17 mouse cellular contexts compared by ENCODE assay signal in genomic region chr6:100096393-100097125, GRCm38 (mm10).
DNase-seq lines count a peak whose midpoint lies in the region; ATAC-seq and TF ChIP-seq lines count a peak whose summit lies in the region.
"Had no signal": no experiment of that assay in that cellular context is flagged by ENCODE, and none has a peak within 500 bp of the region (broad histone marks: within the 10 kb centered on the region; RNA-seq: fewer than 3 reads in every experiment).

No protein-coding gene starts in this region.

- TF ChIP-seq POLR2A in kidney, adult 2 months (IDR thresholded peaks at IDR 0.05; ENCODE audit: low read depth, low read length), result no peak

- H3K4me2 ChIP-seq in kidney, embryonic 14.5 days (replicated peaks; ENCODE audit: low read depth, low read length), result no peak overlapping the region
- H3K4me2 ChIP-seq in embryonic facial prominence, embryonic 15.5 days (replicated peaks), result no peak overlapping the region
- no peak overlapping the region for H3K4me2 ChIP-seq in liver, embryonic 12.5 days
- H3K4me2 ChIP-seq in forebrain, embryonic 15.5 days (replicated peaks), result no peak overlapping the region
- H3K4me2 ChIP-seq: hindbrain, embryonic 14.5 days; midbrain, embryonic 13.5 days had no signal

- H3K4me3 ChIP-seq in kidney, adult 2 months (ENCODE audit: insufficient read depth, low read depth, low read length), result no peak overlapping the region
- no peak overlapping the region for H3K4me3 ChIP-seq in kidney, embryonic 14.5 days (ENCODE audit: low read length)
- H3K4me3 ChIP-seq in embryonic facial prominence, embryonic 15.5 days (replicated peaks), result no peak overlapping the region
- no peak overlapping the region for H3K4me3 ChIP-seq in liver, embryonic 12.5 days
- H3K4me3 ChIP-seq in forebrain, embryonic 15.5 days, result no peak overlapping the region
- H3K4me3 ChIP-seq: heart, embryonic 10.5 days; midbrain, embryonic 13.5 days had no signal

- no peaks in the 10 kb centered on the region for H3K36me3 ChIP-seq in kidney, adult 2 months (ENCODE audit: control insufficient read depth, insufficient read depth, low read length)
- H3K36me3 ChIP-seq in kidney, embryonic 14.5 days (ENCODE audit: control insufficient read depth, insufficient read depth, low read length), result no peaks in the 10 kb centered on the region
- H3K36me3 ChIP-seq in embryonic facial prominence, embryonic 15.5 days, result no peaks in the 10 kb centered on the region
- H3K36me3 ChIP-seq in liver, embryonic 12.5 days, result no peaks in the 10 kb centered on the region
- no peaks in the 10 kb centered on the region for H3K36me3 ChIP-seq in forebrain, embryonic 15.5 days
- H3K36me3 ChIP-seq: heart, embryonic 10.5 days; midbrain, embryonic 13.5 days had no signal

- ATAC-seq in kidney, embryonic 14.5 days (ENCODE audit: low FRiP score, low TSS enrichment), result no peak; the same call in 1 of the 2 replicates
- no peak for ATAC-seq in embryonic facial prominence, embryonic 15.5 days (ENCODE audit: insufficient number of reproducible peaks, low FRiP score, low TSS enrichment, low read depth)
- peak; percentile 47; the same call in 1 of the 2 replicates for ATAC-seq in liver, embryonic 12.5 days
- ATAC-seq in forebrain, embryonic 15.5 days (replicated peaks), result no peak
- ATAC-seq: forebrain, embryonic 14.5 days; midbrain, embryonic 13.5 days had no signal

- H3K9me3 ChIP-seq in kidney, embryonic 14.5 days (ENCODE audit: control insufficient read depth, low read length), result no peaks in the 10 kb centered on the region
- H3K9me3 ChIP-seq in embryonic facial prominence, embryonic 15.5 days (replicated peaks), result no peaks in the 10 kb centered on the region
- no peaks in the 10 kb centered on the region for H3K9me3 ChIP-seq in liver, embryonic 12.5 days (replicated peaks)
- no peaks in the 10 kb centered on the region for H3K9me3 ChIP-seq in forebrain, embryonic 15.5 days
- H3K9me3 ChIP-seq: heart, embryonic 10.5 days; midbrain, embryonic 13.5 days had no signal

- no peaks in the 10 kb centered on the region for H3K4me1 ChIP-seq in kidney, adult 2 months (ENCODE audit: control insufficient read depth, insufficient read depth, low read length)
- no peaks in the 10 kb centered on the region for H3K4me1 ChIP-seq in kidney, embryonic 14.5 days (ENCODE audit: control insufficient read depth, insufficient read depth, low read length)
- H3K4me1 ChIP-seq in embryonic facial prominence, embryonic 15.5 days, result peaks cover 10% of the 10 kb centered on the region
- H3K4me1 ChIP-seq in liver, embryonic 12.5 days, result peaks cover 8% of the 10 kb centered on the region; the same call in 1 of the 2 replicates
- H3K4me1 ChIP-seq in forebrain, embryonic 15.5 days, result peaks cover 8% of the 10 kb centered on the region; the same call in 1 of the 2 replicates
- H3K4me1 ChIP-seq: midbrain, embryonic 13.5 days had no signal

- H3K27me3 ChIP-seq in kidney, adult 2 months (replicated peaks; ENCODE audit: control insufficient read depth, insufficient read depth, low read length), result no peaks in the 10 kb centered on the region
- H3K27me3 ChIP-seq in kidney, embryonic 14.5 days (ENCODE audit: control insufficient read depth, insufficient read depth, low read length), result no peaks in the 10 kb centered on the region; the same call in 1 of the 2 replicates
- H3K27me3 ChIP-seq in embryonic facial prominence, embryonic 15.5 days, result peaks cover 4% of the 10 kb centered on the region; the same call in 1 of the 2 replicates
- H3K27me3 ChIP-seq in liver, embryonic 12.5 days (replicated peaks), result peaks cover 6% of the 10 kb centered on the region; the same call in 1 of the 2 replicates
- H3K27me3 ChIP-seq in forebrain, embryonic 15.5 days, result no peaks in the 10 kb centered on the region
- H3K27me3 ChIP-seq: midbrain, embryonic 13.5 days had no signal

- peak; percentile 32 for DNase-seq in kidney, adult 2 months
- DNase-seq in ES-CJ7 (ENCODE audit: low read depth, low spot score), result peak; percentile 22
- no peak for DNase-seq in thymus, postnatal 36 days
- no peak for DNase-seq in left cerebral cortex, adult 8-10 months (ENCODE audit: low spot score in 2 of 2)
- DNase-seq: B cell, adult 2 months; cerebellum, postnatal 10 days; embryo, embryonic 11 days; heart, postnatal 10 days; right cerebral cortex, postnatal 4 days had no signal

- TF ChIP-seq CTCF in kidney, adult 2 months (conservative IDR thresholded peaks at IDR 0.05; ENCODE audit: insufficient read depth, insufficient read length, low read depth, low read length), result no peak

- H3K27ac ChIP-seq in kidney, adult 2 months (ENCODE audit: insufficient read depth, low read depth, low read length), result no peak overlapping the region
- H3K27ac ChIP-seq in kidney, embryonic 14.5 days (ENCODE audit: low read depth, low read length), result no peak overlapping the region
- 0 out of 2 replicates have a peak overlapping the region, but pooled peaks have one; percentile 11 for H3K27ac ChIP-seq in embryonic facial prominence, embryonic 15.5 days (replicated peaks)
- no peak overlapping the region for H3K27ac ChIP-seq in liver, embryonic 12.5 days
- no peak overlapping the region for H3K27ac ChIP-seq in forebrain, embryonic 15.5 days (replicated peaks)
- H3K27ac ChIP-seq: heart, embryonic 10.5 days; hindbrain, embryonic 14.5 days; midbrain, embryonic 13.5 days had no signal

- 71% methylated on average over 13 of the region's 13 CpGs for WGBS in kidney, adult 2 months
- WGBS in kidney, embryonic 14.5 days, result 73% methylated on average over 13 of the region's 13 CpGs
- WGBS in embryonic facial prominence, embryonic 15.5 days, result 53% methylated on average over 13 of the region's 13 CpGs
- 52% methylated on average over 13 of the region's 13 CpGs for WGBS in liver, embryonic 12.5 days (ENCODE audit: insufficient replicate concordance)
- 81% methylated on average over 13 of the region's 13 CpGs for WGBS in forebrain, embryonic 15.5 days

- no peak overlapping the region for H3K9ac ChIP-seq in kidney, embryonic 14.5 days (ENCODE audit: low read depth, low read length)
- H3K9ac ChIP-seq in embryonic facial prominence, embryonic 15.5 days, result no peak overlapping the region
- H3K9ac ChIP-seq in liver, embryonic 12.5 days, result no peak overlapping the region
- no peak overlapping the region for H3K9ac ChIP-seq in forebrain, embryonic 15.5 days (replicated peaks)
- H3K9ac ChIP-seq: hindbrain, embryonic 14.5 days; midbrain, embryonic 13.5 days had no signal

Comparison
In these comparisons a context has a peak if more than half of its experiments do, and no peak if none do; other contexts are left out.
1. DNase-seq: peak in kidney, adult 2 months (single experiment) and ES-CJ7 (single experiment); none in thymus, postnatal 36 days (0 of 2) and left cerebral cortex, adult 8-10 months (0 of 2).